Mouse (Mus musculus): ENCODE data around the gene Mpdz. TPM values are rescaled to one million over a fixed set of nuclear protein-coding genes. Genes with fewer than 3 reads are reported as not detected.

Mpdz gene
- total RNA-seq, 1 experiment = 12.7 TPM

GRCm38 (mm10) chr4:81293309-81293708 lies 149.3 kb downstream of the Mpdz start:
- Histone ChIP-seq H3K36me3 (ENCODE audit: control insufficient read depth, insufficient read depth, low read length, poor library complexity, severe bottlenecking) (no peaks in the 10 kb centered on the region), H3K27ac (ENCODE audit: insufficient read depth, low read depth, low read length, poor library complexity, severe bottlenecking) (no peak overlapping the region), H3K4me3 (ENCODE audit: insufficient read depth in 1 of 2, low read depth in 1 of 2, low read length in 2 of 2, poor library complexity in 1 of 2, severe bottlenecking in 1 of 2) (no peak overlapping the region), H3K9me3 (ENCODE audit: control insufficient read depth, insufficient read depth, low read depth, low read length) (no peaks in the 10 kb centered on the region), H3K4me1 (ENCODE audit: control insufficient read depth in 2 of 2, insufficient read depth in 2 of 2, low read length in 2 of 2, poor library complexity in 1 of 2) (no peaks in the 10 kb centered on the region), H3K9ac (ENCODE audit: insufficient read depth, low read depth, low read length, poor library complexity, severe bottlenecking) (no peak overlapping the region)
- TF ChIP-seq MAFK (IDR thresholded peaks at IDR 0.05; ENCODE audit: insufficient read depth, low read depth, low read length) (no peak), CHD2 (IDR thresholded peaks at IDR 0.05; ENCODE audit: low read depth, low read length) (no peak), ZC3H11A (IDR thresholded peaks at IDR 0.05; ENCODE audit: borderline replicate concordance, low read depth, low read length) (no peak), ZNF384 (IDR thresholded peaks at IDR 0.05; ENCODE audit: low read depth, low read length) (no peak), HCFC1 (IDR thresholded peaks at IDR 0.05; ENCODE audit: borderline replicate concordance, insufficient read depth, low read length) (no peak)
- DNase-seq (ENCODE audit: low read depth, low spot score) = no peak
- in situ Hi-C loops (cut with MboI; ENCODE audit: low sequenced_read_pairs in 2 of 2, unreplicated experiment in 2 of 2) = no loop called here

GRCm38 (mm10) chr4:81285564-81285963 lies 157.1 kb downstream of the Mpdz start:
- Histone ChIP-seq H3K9ac (ENCODE audit: insufficient read depth, low read depth, low read length, poor library complexity, severe bottlenecking) (no peak overlapping the region), H3K27ac (ENCODE audit: insufficient read depth, low read depth, low read length, poor library complexity, severe bottlenecking) (no peak overlapping the region), H3K9me3 (ENCODE audit: control insufficient read depth, insufficient read depth, low read depth, low read length) (no peaks in the 10 kb centered on the region), H3K4me1 (ENCODE audit: control insufficient read depth in 2 of 2, insufficient read depth in 2 of 2, low read length in 2 of 2, poor library complexity in 1 of 2) (no peaks in the 10 kb centered on the region), H3K4me3 (ENCODE audit: insufficient read depth in 1 of 2, low read depth in 1 of 2, low read length in 2 of 2, poor library complexity in 1 of 2, severe bottlenecking in 1 of 2) (no peak overlapping the region), H3K36me3 (ENCODE audit: control insufficient read depth, insufficient read depth, low read length, poor library complexity, severe bottlenecking) (no peaks in the 10 kb centered on the region)
- DNase-seq (ENCODE audit: low read depth, low spot score) = no peak
- TF ChIP-seq CHD2 (IDR thresholded peaks at IDR 0.05; ENCODE audit: low read depth, low read length) (no peak), ZC3H11A (IDR thresholded peaks at IDR 0.05; ENCODE audit: borderline replicate concordance, low read depth, low read length) (no peak), ZNF384 (IDR thresholded peaks at IDR 0.05; ENCODE audit: low read depth, low read length) (no peak), MAFK (IDR thresholded peaks at IDR 0.05; ENCODE audit: insufficient read depth, low read depth, low read length) (no peak), HCFC1 (IDR thresholded peaks at IDR 0.05; ENCODE audit: borderline replicate concordance, insufficient read depth, low read length) (no peak)
- in situ Hi-C loops (cut with MboI; ENCODE audit: low sequenced_read_pairs in 2 of 2, unreplicated experiment in 2 of 2) = no loop called here

GRCm38 (mm10) chr4:81283611-81284010 lies 159.0 kb downstream of the Mpdz start:
- no peak for DNase-seq (ENCODE audit: low read depth, low spot score)
- H3K4me1 ChIP-seq (ENCODE audit: control insufficient read depth in 2 of 2, insufficient read depth in 2 of 2, low read length in 2 of 2, poor library complexity in 1 of 2) = no peaks in the 10 kb centered on the region
- no peak for TF ChIP-seq ZC3H11A (IDR thresholded peaks at IDR 0.05; ENCODE audit: borderline replicate concordance, low read depth, low read length)
- no peaks in the 10 kb centered on the region for H3K36me3 ChIP-seq (ENCODE audit: control insufficient read depth, insufficient read depth, low read length, poor library complexity, severe bottlenecking)
- H3K4me3 ChIP-seq (ENCODE audit: insufficient read depth in 1 of 2, low read depth in 1 of 2, low read length in 2 of 2, poor library complexity in 1 of 2, severe bottlenecking in 1 of 2) = no peak overlapping the region
- no peak overlapping the region for H3K9ac ChIP-seq (ENCODE audit: insufficient read depth, low read depth, low read length, poor library complexity, severe bottlenecking)
- H3K9me3 ChIP-seq (ENCODE audit: control insufficient read depth, insufficient read depth, low read depth, low read length) = no peaks in the 10 kb centered on the region
- no peak overlapping the region for H3K27ac ChIP-seq (ENCODE audit: insufficient read depth, low read depth, low read length, poor library complexity, severe bottlenecking)
- in situ Hi-C loops (cut with MboI; ENCODE audit: low sequenced_read_pairs in 2 of 2, unreplicated experiment in 2 of 2) = no loop called here

GRCm38 (mm10) chr4:81283081-81283480 lies 159.5 kb downstream of the Mpdz start:
- no peak for TF ChIP-seq ZNF384 (IDR thresholded peaks at IDR 0.05; ENCODE audit: low read depth, low read length)
- no peak for TF ChIP-seq MAFK (IDR thresholded peaks at IDR 0.05; ENCODE audit: insufficient read depth, low read depth, low read length)
- no peak for TF ChIP-seq HCFC1 (IDR thresholded peaks at IDR 0.05; ENCODE audit: borderline replicate concordance, insufficient read depth, low read length)
- TF ChIP-seq ZC3H11A (IDR thresholded peaks at IDR 0.05; ENCODE audit: borderline replicate concordance, low read depth, low read length) = no peak
- no peak for TF ChIP-seq CHD2 (IDR thresholded peaks at IDR 0.05; ENCODE audit: low read depth, low read length)
- in situ Hi-C loops (cut with MboI; ENCODE audit: low sequenced_read_pairs in 2 of 2, unreplicated experiment in 2 of 2) = no loop called here
- Histone ChIP-seq H3K9ac (ENCODE audit: insufficient read depth, low read depth, low read length, poor library complexity, severe bottlenecking) (no peak overlapping the region), H3K9me3 (ENCODE audit: control insufficient read depth, insufficient read depth, low read depth, low read length) (no peaks in the 10 kb centered on the region), H3K27ac (ENCODE audit: insufficient read depth, low read depth, low read length, poor library complexity, severe bottlenecking) (no peak overlapping the region), H3K36me3 (ENCODE audit: control insufficient read depth, insufficient read depth, low read length, poor library complexity, severe bottlenecking) (no peaks in the 10 kb centered on the region), H3K4me3 (ENCODE audit: insufficient read depth in 1 of 2, low read depth in 1 of 2, low read length in 2 of 2, poor library complexity in 1 of 2, severe bottlenecking in 1 of 2) (no peak overlapping the region), H3K4me1 (ENCODE audit: control insufficient read depth in 2 of 2, insufficient read depth in 2 of 2, low read length in 2 of 2, poor library complexity in 1 of 2) (no peaks in the 10 kb centered on the region)
- DNase-seq (ENCODE audit: low read depth, low spot score) = no peak

GRCm38 (mm10) chr4:81280098-81280497 lies 162.5 kb downstream of the Mpdz start:
- no peak for DNase-seq (ENCODE audit: low read depth, low spot score)
- in situ Hi-C loops (cut with MboI; ENCODE audit: low sequenced_read_pairs in 2 of 2, unreplicated experiment in 2 of 2) = no loop called here
- Histone ChIP-seq H3K9ac (ENCODE audit: insufficient read depth, low read depth, low read length, poor library complexity, severe bottlenecking) (no peak overlapping the region), H3K9me3 (ENCODE audit: control insufficient read depth, insufficient read depth, low read depth, low read length) (no peaks in the 10 kb centered on the region), H3K36me3 (ENCODE audit: control insufficient read depth, insufficient read depth, low read length, poor library complexity, severe bottlenecking) (no peaks in the 10 kb centered on the region), H3K27ac (ENCODE audit: insufficient read depth, low read depth, low read length, poor library complexity, severe bottlenecking) (no peak overlapping the region), H3K4me1 (ENCODE audit: control insufficient read depth in 2 of 2, insufficient read depth in 2 of 2, low read length in 2 of 2, poor library complexity in 1 of 2) (no peaks in the 10 kb centered on the region), H3K4me3 (ENCODE audit: insufficient read depth in 1 of 2, low read depth in 1 of 2, low read length in 2 of 2, poor library complexity in 1 of 2, severe bottlenecking in 1 of 2) (no peak overlapping the region)
- TF ChIP-seq ZC3H11A (IDR thresholded peaks at IDR 0.05; ENCODE audit: borderline replicate concordance, low read depth, low read length) (no peak), HCFC1 (IDR thresholded peaks at IDR 0.05; ENCODE audit: borderline replicate concordance, insufficient read depth, low read length) (no peak), MAFK (IDR thresholded peaks at IDR 0.05; ENCODE audit: insufficient read depth, low read depth, low read length) (no peak), ZNF384 (IDR thresholded peaks at IDR 0.05; ENCODE audit: low read depth, low read length) (no peak), CHD2 (IDR thresholded peaks at IDR 0.05; ENCODE audit: low read depth, low read length) (no peak)

Measured in ES-E14 (cell line).